Mouse (Mus musculus): Measurements from ENCODE around the gene Pole4.
"Not testable (repeated sequence)": the region's sequence is repeated elsewhere in the genome, so short reads cannot be mapped to it uniquely, and the experiment has no call there.

Pole4 gene

GRCm38 (mm10) chr6:82714243-82714642 lies 9.1 kb upstream of the Pole4 start:
- peak; percentile 51 for DNase-seq

- DNase-seq, result no peak
Observed at GRCm38 (mm10) chr6:82707742-82708141, 2.6 kb upstream of the Pole4 start.

- DNase-seq, result no peak
Observed at GRCm38 (mm10) chr6:82707241-82707640, 2.1 kb upstream of the Pole4 start.

- no peak for DNase-seq
Observed at GRCm38 (mm10) chr6:82703710-82704109, 1.5 kb downstream of the Pole4 start.

- peak; percentile 81 for DNase-seq
Observed at GRCm38 (mm10) chr6:82702593-82703017, 2.6 kb downstream of the Pole4 start.

GRCm38 (mm10) chr6:82701296-82701695 lies 3.9 kb downstream of the Pole4 start:
- no peak for DNase-seq

- DNase-seq, result no peak
Observed at GRCm38 (mm10) chr6:82699831-82700230, 5.3 kb downstream of the Pole4 start.

GRCm38 (mm10) chr6:82696736-82697135 lies 8.4 kb downstream of the Pole4 start:
- DNase-seq, result no peak

- no peak for DNase-seq
Observed at GRCm38 (mm10) chr6:82694668-82695067, 10.5 kb downstream of the Pole4 start.

GRCm38 (mm10) chr6:82689474-82689873 lies 15.7 kb downstream of the Pole4 start:
- no peak for DNase-seq

- not testable (repeated sequence) for DNase-seq
Observed at GRCm38 (mm10) chr6:82688586-82688985, 16.6 kb downstream of the Pole4 start.

- no peak for DNase-seq
Observed at GRCm38 (mm10) chr6:82684136-82684535, 21.0 kb downstream of the Pole4 start.

GRCm38 (mm10) chr6:82679286-82679685 lies 25.9 kb downstream of the Pole4 start:
- DNase-seq, result not testable (repeated sequence)

- DNase-seq, result not testable (repeated sequence)
Observed at GRCm38 (mm10) chr6:82677629-82678028, 27.5 kb downstream of the Pole4 start.

GRCm38 (mm10) chr6:82666480-82666879 lies 38.7 kb downstream of the Pole4 start:
- no peak for DNase-seq

GRCm38 (mm10) chr6:82653169-82653525 lies 52.0 kb downstream of the Pole4 start:
- no peak for DNase-seq

- peak; percentile 90 for DNase-seq
Observed at GRCm38 (mm10) chr6:82652521-82653168, 52.5 kb downstream of the Pole4 start.

- no peak for DNase-seq
Observed at GRCm38 (mm10) chr6:82649096-82649495, 56.1 kb downstream of the Pole4 start.

- no peak for DNase-seq
Observed at GRCm38 (mm10) chr6:82647940-82648655, 57.1 kb downstream of the Pole4 start.

- DNase-seq, result no peak
Observed at GRCm38 (mm10) chr6:82647001-82647400, 58.2 kb downstream of the Pole4 start.

- DNase-seq, result no peak
Observed at GRCm38 (mm10) chr6:82640046-82640445, 65.1 kb downstream of the Pole4 start.

GRCm38 (mm10) chr6:82625331-82625730 lies 79.8 kb downstream of the Pole4 start:
- DNase-seq, result not testable (repeated sequence)

GRCm38 (mm10) chr6:82613201-82613600 lies 92.0 kb downstream of the Pole4 start:
- no peak for DNase-seq

GRCm38 (mm10) chr6:82611049-82611448 lies 94.1 kb downstream of the Pole4 start:
- DNase-seq, result no peak
